Mouse (Mus musculus) midbrain, embryonic 13.5 days (tissue): ENCODE measurements at regions not wholly inside any gene's neighbourhood (a gene's known extent, or its start where the extent isn't known, plus 50 kb on each side); places are given as distances from the start of the nearest gene placed in this dataset.

Experiments used
- ATAC-seq: fragments of 200-750 bp; cut with Nextera tagmentation; 2 replicates; pipeline ENCODE4 v1.8.0; 2017; ENCODE audit warnings: mild to moderate bottlenecking, moderate TSS enrichment, moderate library complexity
- H3K27ac ChIP-seq: fragments of 300-500 bp; sonication (generic); 2 replicates; pipeline ENCODE4 v1.5.1; 2015; ENCODE audit warnings: inconsistent platforms, mild to moderate bottlenecking, moderate library complexity
- H3K27me3 ChIP-seq: fragments of 300-500 bp; sonication (generic); 2 replicates; pipeline ENCODE4 v1.6.1; 2015; ENCODE audit warnings: mild to moderate bottlenecking, inconsistent platforms
- H3K36me3 ChIP-seq: fragments of 300-500 bp; sonication (generic); 2 replicates; pipeline ENCODE4 v1.6.1; 2015; ENCODE audit warnings: mild to moderate bottlenecking, inconsistent platforms
- H3K4me1 ChIP-seq: fragments of 300-500 bp; sonication (generic); replicated peaks from 2 replicates; pipeline ENCODE4 v1.6.1; 2015; ENCODE audit warnings: inconsistent platforms
- H3K4me2 ChIP-seq: fragments of 300-500 bp; sonication (generic); replicated peaks from 2 replicates; pipeline ENCODE4 v1.6.1; 2015; ENCODE audit warnings: moderate library complexity, mild to moderate bottlenecking, inconsistent platforms
- H3K4me3 ChIP-seq: fragments of 300-500 bp; sonication (generic); replicated peaks from 2 replicates; pipeline ENCODE4 v1.5.1; 2015; ENCODE audit warnings: mild to moderate bottlenecking, inconsistent platforms
- H3K9ac ChIP-seq: fragments of 300-500 bp; sonication (generic); replicated peaks from 2 replicates; pipeline ENCODE4 v1.6.1; 2015; ENCODE audit warnings: mild to moderate bottlenecking, inconsistent platforms
- H3K9me3 ChIP-seq: fragments of 300-500 bp; sonication (generic); 2 replicates; pipeline ENCODE4 v1.6.1; 2016; ENCODE audit warnings: mild to moderate bottlenecking, inconsistent platforms
- WGBS: fragments of 180-500 bp; shearing (Covaris S2); methylation state at CpG from one replicate; pipeline ENCODE4 v1.1.7; 2015; 5-methylcytosine and 5-hydroxymethylcytosine counted together

- Histone ChIP-seq H3K4me3 (no peak overlapping the region), H3K9ac (no peak overlapping the region), H3K9me3 (no peaks in the 10 kb centered on the region), H3K4me2 (no peak overlapping the region), H3K4me1 (no peaks in the 10 kb centered on the region), H3K36me3 (no peaks in the 10 kb centered on the region), H3K27ac (no peak overlapping the region), H3K27me3 (no peaks in the 10 kb centered on the region)
- ATAC-seq = no peak
Observed at GRCm38 (mm10) chr1:119364901-119365300, 57.1 kb downstream of the Inhbb start.

GRCm38 (mm10) chr1:119358096-119358495, 64.0 kb downstream of the Inhbb start:
- H3K27ac ChIP-seq = no peak overlapping the region
- H3K36me3 ChIP-seq = no peaks in the 10 kb centered on the region
- no peaks in the 10 kb centered on the region for H3K9me3 ChIP-seq
- no peak overlapping the region for H3K9ac ChIP-seq
- no peaks in the 10 kb centered on the region for H3K27me3 ChIP-seq
- no peak for ATAC-seq
- no peak overlapping the region for H3K4me2 ChIP-seq
- H3K4me3 ChIP-seq = no peak overlapping the region
- no peaks in the 10 kb centered on the region for H3K4me1 ChIP-seq
- WGBS = 95% methylated on average over 1 of the region's 1 CpGs

- H3K27me3 ChIP-seq = no peaks in the 10 kb centered on the region
- no peak overlapping the region for H3K4me3 ChIP-seq
- ATAC-seq = no peak
- H3K27ac ChIP-seq = no peak overlapping the region
- no peak overlapping the region for H3K4me2 ChIP-seq
- no peak overlapping the region for H3K9ac ChIP-seq
- H3K36me3 ChIP-seq = no peaks in the 10 kb centered on the region
- WGBS = 35% methylated on average over 1 of the region's 1 CpGs
- H3K9me3 ChIP-seq = no peaks in the 10 kb centered on the region
- no peaks in the 10 kb centered on the region for H3K4me1 ChIP-seq
Observed at GRCm38 (mm10) chr1:119356916-119357315, 65.1 kb downstream of the Inhbb start.

DNA sequence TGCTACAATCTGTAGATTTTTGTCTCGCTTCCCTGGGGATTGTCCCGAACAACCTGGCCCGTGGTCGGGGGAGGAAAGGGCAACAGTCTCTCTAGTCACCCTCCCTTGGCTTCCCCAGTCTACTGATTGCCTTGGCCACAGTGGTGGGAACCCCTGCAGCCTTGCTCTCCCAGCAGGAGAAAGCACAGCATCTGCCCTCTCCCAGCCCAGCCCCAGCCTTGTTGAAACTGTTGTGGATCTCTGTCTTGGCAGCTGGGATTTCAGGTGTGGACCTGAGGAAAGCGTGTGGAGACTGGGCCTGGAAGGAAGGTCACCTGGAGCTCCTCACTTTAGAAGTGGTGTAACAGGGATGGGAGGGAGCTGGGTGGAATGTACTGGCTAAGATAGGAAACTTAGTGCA, 66.6 kb downstream of the Inhbb start:
- no peaks in the 10 kb centered on the region for H3K4me1 ChIP-seq
- no peak for ATAC-seq
- WGBS = 89% methylated on average over 5 of the region's 5 CpGs
- H3K27ac ChIP-seq = no peak overlapping the region
- no peak overlapping the region for H3K9ac ChIP-seq
- no peaks in the 10 kb centered on the region for H3K9me3 ChIP-seq
- H3K4me2 ChIP-seq = no peak overlapping the region
- no peaks in the 10 kb centered on the region for H3K27me3 ChIP-seq
- H3K36me3 ChIP-seq = no peaks in the 10 kb centered on the region
- H3K4me3 ChIP-seq = no peak overlapping the region

- H3K9ac ChIP-seq = no peak overlapping the region
- ATAC-seq = no peak
- peaks cover 6% of the 10 kb centered on the region; the same call in 1 of the 2 replicates for H3K27me3 ChIP-seq
- no peaks in the 10 kb centered on the region for H3K36me3 ChIP-seq
- peaks cover 11% of the 10 kb centered on the region; the same call in 1 of the 2 replicates for H3K4me1 ChIP-seq
- no peak overlapping the region for H3K4me2 ChIP-seq
- WGBS = 81% methylated on average over 8 of the region's 8 CpGs
- no peaks in the 10 kb centered on the region for H3K9me3 ChIP-seq
- H3K4me3 ChIP-seq = no peak overlapping the region
- no peak overlapping the region for H3K27ac ChIP-seq
Observed at GRCm38 (mm10) chr1:119351567-119351966, 70.5 kb downstream of the Inhbb start.

GRCm38 (mm10) chr1:119350846-119351245, 71.2 kb downstream of the Inhbb start:
- 96% methylated on average over 4 of the region's 4 CpGs for WGBS
- no peak for ATAC-seq

DNA sequence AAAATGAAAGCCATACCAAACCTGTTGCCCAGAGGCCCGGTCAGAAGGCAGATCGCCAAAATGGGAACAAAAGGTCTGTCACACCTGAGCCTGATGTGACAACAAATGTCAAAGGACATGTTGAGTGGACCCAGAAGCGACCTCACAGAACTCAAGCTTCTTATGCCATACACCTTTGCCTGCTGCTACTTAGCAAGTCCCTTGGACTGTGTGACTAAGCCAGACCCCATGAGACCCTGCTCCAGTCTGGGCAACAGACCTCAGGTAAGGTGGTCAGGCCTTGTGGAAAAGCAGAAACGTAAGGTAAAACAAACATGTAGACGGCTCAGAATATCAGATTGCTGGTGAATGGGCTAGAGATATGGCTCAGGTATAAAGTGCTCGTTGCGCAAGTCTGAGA, 71.8 kb downstream of the Inhbb start:
- H3K9ac ChIP-seq = no peak overlapping the region
- no peaks in the 10 kb centered on the region for H3K36me3 ChIP-seq
- 90% methylated on average over 7 of the region's 7 CpGs for WGBS
- no peak overlapping the region for H3K27ac ChIP-seq
- H3K27me3 ChIP-seq = peaks cover 6% of the 10 kb centered on the region; the same call in 1 of the 2 replicates
- H3K4me3 ChIP-seq = no peak overlapping the region
- H3K9me3 ChIP-seq = no peaks in the 10 kb centered on the region
- ATAC-seq = no peak
- peaks cover 11% of the 10 kb centered on the region; the same call in 1 of the 2 replicates for H3K4me1 ChIP-seq
- no peak overlapping the region for H3K4me2 ChIP-seq

More at GRCm38 (mm10) chr1:119350846-119351245, 71.2 kb downstream of the Inhbb start:
- H3K27ac ChIP-seq = no peak overlapping the region
- peaks cover 6% of the 10 kb centered on the region; the same call in 1 of the 2 replicates for H3K27me3 ChIP-seq
- peaks cover 11% of the 10 kb centered on the region; the same call in 1 of the 2 replicates for H3K4me1 ChIP-seq
- H3K4me3 ChIP-seq = no peak overlapping the region
- no peak overlapping the region for H3K9ac ChIP-seq
- H3K4me2 ChIP-seq = no peak overlapping the region
- no peaks in the 10 kb centered on the region for H3K9me3 ChIP-seq
- no peaks in the 10 kb centered on the region for H3K36me3 ChIP-seq

GRCm38 (mm10) chr1:119348456-119349208, 73.4 kb downstream of the Inhbb start:
- Histone ChIP-seq H3K4me2 (peak overlapping the region; percentile 15; the same call in 1 of the 2 replicates), H3K27me3 (peaks cover 6% of the 10 kb centered on the region; the same call in 1 of the 2 replicates), H3K4me3 (no peak overlapping the region), H3K36me3 (no peaks in the 10 kb centered on the region), H3K9ac (no peak overlapping the region), H3K4me1 (peaks cover 11% of the 10 kb centered on the region; the same call in 1 of the 2 replicates), H3K27ac (no peak overlapping the region), H3K9me3 (no peaks in the 10 kb centered on the region)
- peak; percentile 62; the same call in 1 of the 2 replicates for ATAC-seq
- 17% methylated on average over 18 of the region's 18 CpGs for WGBS

- H3K27ac ChIP-seq = no peak overlapping the region
Observed at GRCm38 (mm10) chr1:119347749-119348148, 74.3 kb downstream of the Inhbb start.

GRCm38 (mm10) chr1:119346634-119347155, 75.4 kb downstream of the Inhbb start:
- 81% methylated on average over 5 of the region's 5 CpGs for WGBS
- Histone ChIP-seq H3K4me2 (no peak overlapping the region), H3K27me3 (peaks cover 6% of the 10 kb centered on the region; the same call in 1 of the 2 replicates), H3K36me3 (no peaks in the 10 kb centered on the region), H3K9ac (no peak overlapping the region), H3K27ac (no peak overlapping the region), H3K4me3 (no peak overlapping the region), H3K4me1 (peaks cover 11% of the 10 kb centered on the region; the same call in 1 of the 2 replicates), H3K9me3 (no peaks in the 10 kb centered on the region)
- ATAC-seq = no peak

More at GRCm38 (mm10) chr1:119347749-119348148, 74.3 kb downstream of the Inhbb start:
- Histone ChIP-seq H3K4me1 (peaks cover 11% of the 10 kb centered on the region; the same call in 1 of the 2 replicates), H3K36me3 (no peaks in the 10 kb centered on the region), H3K4me3 (no peak overlapping the region), H3K4me2 (no peak overlapping the region), H3K27me3 (peaks cover 6% of the 10 kb centered on the region; the same call in 1 of the 2 replicates), H3K9ac (no peak overlapping the region), H3K9me3 (no peaks in the 10 kb centered on the region)
- 64% methylated on average over 1 of the region's 1 CpGs for WGBS
- no peak for ATAC-seq

DNA sequence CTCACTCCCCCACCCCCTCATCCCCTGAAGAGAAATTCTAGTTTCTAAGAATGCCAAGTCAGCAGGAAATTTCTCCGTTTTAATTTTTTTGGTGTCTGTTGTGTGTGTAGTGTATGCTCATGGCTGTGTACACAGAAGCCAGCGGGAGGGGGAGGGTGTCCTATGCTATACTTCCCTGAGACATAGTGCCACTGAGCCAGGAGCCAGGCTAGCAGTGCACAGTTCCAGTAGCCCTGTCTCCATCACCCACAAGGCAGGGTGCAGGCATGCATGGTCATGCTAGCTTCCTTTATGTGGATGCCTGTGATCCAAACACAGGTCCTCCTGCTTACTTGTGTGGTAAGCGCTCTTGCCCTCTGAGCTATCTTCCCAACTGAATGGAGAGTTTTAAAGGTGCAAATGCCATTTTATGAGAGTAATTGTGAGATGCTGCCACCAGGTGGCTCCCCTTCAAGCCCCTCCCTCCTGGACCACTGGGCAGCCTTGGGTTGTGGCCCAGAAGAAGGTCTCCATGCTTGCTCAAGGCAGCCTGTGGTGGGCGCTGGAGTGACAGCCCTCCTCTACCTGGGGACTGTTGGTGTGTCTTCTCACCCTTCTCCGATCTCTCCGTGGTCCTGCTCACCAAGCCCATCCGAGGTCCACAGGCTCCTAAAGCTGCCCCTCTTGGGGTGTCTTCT, 76.8 kb downstream of the Inhbb start:
- peak; percentile 48; the same call in 1 of the 2 replicates for ATAC-seq
- H3K4me1 ChIP-seq = peaks cover 11% of the 10 kb centered on the region; the same call in 1 of the 2 replicates
- H3K27me3 ChIP-seq = peaks cover 6% of the 10 kb centered on the region; the same call in 1 of the 2 replicates
- H3K9me3 ChIP-seq = no peaks in the 10 kb centered on the region
- H3K36me3 ChIP-seq = no peaks in the 10 kb centered on the region
- H3K4me2 ChIP-seq = no peak overlapping the region
- H3K4me3 ChIP-seq = no peak overlapping the region
- no peak overlapping the region for H3K27ac ChIP-seq
- H3K9ac ChIP-seq = no peak overlapping the region
- 58% methylated on average over 7 of the region's 7 CpGs for WGBS

DNA sequence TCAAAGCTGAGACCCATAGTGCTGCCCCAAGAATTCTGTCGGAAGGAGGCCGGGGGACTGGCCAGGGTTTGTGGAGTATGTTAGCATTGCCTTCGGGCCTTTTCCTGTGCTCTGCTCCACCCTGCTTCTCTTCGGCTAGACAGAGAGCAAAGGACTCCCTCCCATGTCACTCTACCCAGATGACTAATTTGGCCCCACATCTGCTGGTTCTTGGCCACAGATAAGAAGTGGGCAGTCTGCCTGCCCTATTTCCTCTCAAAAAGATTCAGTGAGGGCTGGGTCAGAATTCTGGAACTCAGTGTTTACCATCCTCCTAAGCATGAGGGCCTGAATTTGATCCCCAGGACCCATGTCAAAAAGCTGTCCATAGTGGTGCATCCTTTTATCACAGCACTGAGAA, 78.0 kb downstream of the Inhbb start:
- no peaks in the 10 kb centered on the region for H3K36me3 ChIP-seq
- H3K27me3 ChIP-seq = peaks cover 6% of the 10 kb centered on the region; the same call in 1 of the 2 replicates
- no peak overlapping the region for H3K9ac ChIP-seq
- H3K4me3 ChIP-seq = no peak overlapping the region
- no peak overlapping the region for H3K4me2 ChIP-seq
- ATAC-seq = no peak
- no peaks in the 10 kb centered on the region for H3K9me3 ChIP-seq
- 86% methylated on average over 4 of the region's 4 CpGs for WGBS
- peaks cover 9% of the 10 kb centered on the region; the same call in 1 of the 2 replicates for H3K4me1 ChIP-seq
- H3K27ac ChIP-seq = no peak overlapping the region
